Mouse (Mus musculus): ENCODE data around the gene Sigirr. TPM values are rescaled to one million over a fixed set of nuclear protein-coding genes. Genes with fewer than 3 reads are reported as not detected.
A peak's percentile ranks its signal among the peaks of the same experiment; 100 is the strongest.

Gene Sigirr
- polyA plus RNA-seq, 1 experiment from 2014 or later = 3.2 TPM

GRCm38 (mm10) chr7:141056976-141057375 is 43.4 kb downstream of the Sigirr start:
- Histone ChIP-seq H3K9me3 (no peaks in the 10 kb centered on the region), H3K4me2 (no peak overlapping the region), H3K9ac (no peak overlapping the region), H3K36me3 (no peaks in the 10 kb centered on the region), H3K27ac (replicated peaks) (no peak overlapping the region), H3K4me3 (no peak overlapping the region), H3K27me3 (no peaks in the 10 kb centered on the region), H3K4me1 (replicated peaks) (peaks cover 21% of the 10 kb centered on the region)
- WGBS = 91% methylated on average over 6 of the region's 6 CpGs
- no peak for ATAC-seq (ENCODE audit: low FRiP score, low read depth)

GRCm38 (mm10) chr7:141055785-141056184 is 44.6 kb downstream of the Sigirr start:
- no peak overlapping the region for H3K27ac ChIP-seq (replicated peaks)
- peaks cover 16% of the 10 kb centered on the region for H3K4me1 ChIP-seq (replicated peaks)
- 89% methylated on average over 4 of the region's 4 CpGs for WGBS
- no peak for ATAC-seq (ENCODE audit: low FRiP score, low read depth)
- no peak overlapping the region for H3K4me2 ChIP-seq
- H3K27me3 ChIP-seq = no peaks in the 10 kb centered on the region
- H3K36me3 ChIP-seq = no peaks in the 10 kb centered on the region
- no peak overlapping the region for H3K4me3 ChIP-seq
- H3K9ac ChIP-seq = no peak overlapping the region
- no peaks in the 10 kb centered on the region for H3K9me3 ChIP-seq

- Histone ChIP-seq H3K27ac (replicated peaks) (no peak overlapping the region), H3K9ac (no peak overlapping the region), H3K4me3 (no peak overlapping the region), H3K27me3 (no peaks in the 10 kb centered on the region), H3K9me3 (no peaks in the 10 kb centered on the region), H3K36me3 (no peaks in the 10 kb centered on the region), H3K4me1 (replicated peaks) (peaks cover 11% of the 10 kb centered on the region), H3K4me2 (no peak overlapping the region)
- 86% methylated on average over 2 of the region's 2 CpGs for WGBS
- no peak for ATAC-seq (ENCODE audit: low FRiP score, low read depth)
These were observed 48.0 kb downstream of the Sigirr start for GRCm38 (mm10) chr7:141052421-141052820.

GRCm38 (mm10) chr7:141052016-141052415 is 48.4 kb downstream of the Sigirr start:
- no peaks in the 10 kb centered on the region for H3K9me3 ChIP-seq
- peaks cover 14% of the 10 kb centered on the region for H3K4me1 ChIP-seq (replicated peaks)
- H3K36me3 ChIP-seq = no peaks in the 10 kb centered on the region
- H3K27me3 ChIP-seq = no peaks in the 10 kb centered on the region
- 96% methylated on average over 4 of the region's 4 CpGs for WGBS
- no peak overlapping the region for H3K9ac ChIP-seq
- H3K4me2 ChIP-seq = no peak overlapping the region
- ATAC-seq (ENCODE audit: low FRiP score, low read depth) = no peak
- no peak overlapping the region for H3K4me3 ChIP-seq
- H3K27ac ChIP-seq (replicated peaks) = no peak overlapping the region

- no peak overlapping the region for H3K4me2 ChIP-seq
- ATAC-seq (ENCODE audit: low FRiP score, low read depth) = no peak
These were observed 49.2 kb downstream of the Sigirr start for GRCm38 (mm10) chr7:141051060-141051685.

GRCm38 (mm10) chr7:141049326-141049725 is 51.0 kb downstream of the Sigirr start:
- Histone ChIP-seq H3K27me3 (no peaks in the 10 kb centered on the region), H3K9ac (no peak overlapping the region), H3K9me3 (no peaks in the 10 kb centered on the region), H3K4me3 (no peak overlapping the region), H3K27ac (replicated peaks) (no peak overlapping the region), H3K4me2 (no peak overlapping the region), H3K36me3 (no peaks in the 10 kb centered on the region), H3K4me1 (replicated peaks) (peaks cover 14% of the 10 kb centered on the region)
- ATAC-seq (ENCODE audit: low FRiP score, low read depth) = no peak
- WGBS = 82% methylated on average over 2 of the region's 2 CpGs

More at GRCm38 (mm10) chr7:141051060-141051685, 49.2 kb downstream of the Sigirr start:
- Histone ChIP-seq H3K27me3 (no peaks in the 10 kb centered on the region), H3K27ac (replicated peaks) (no peak overlapping the region), H3K4me3 (no peak overlapping the region), H3K36me3 (no peaks in the 10 kb centered on the region), H3K4me1 (replicated peaks) (peaks cover 14% of the 10 kb centered on the region), H3K9ac (no peak overlapping the region), H3K9me3 (no peaks in the 10 kb centered on the region)
- WGBS = 69% methylated on average over 17 of the region's 17 CpGs

- 10% methylated on average over 21 of the region's 21 CpGs for WGBS
- Histone ChIP-seq H3K4me2 (peak overlapping the region; percentile 92), H3K4me3 (peak overlapping the region; percentile 44), H3K9ac (peak overlapping the region; percentile 51), H3K27ac (replicated peaks) (peak overlapping the region; percentile 76), H3K27me3 (no peaks in the 10 kb centered on the region), H3K4me1 (replicated peaks) (peaks cover 14% of the 10 kb centered on the region), H3K36me3 (no peaks in the 10 kb centered on the region), H3K9me3 (no peaks in the 10 kb centered on the region)
- ATAC-seq (ENCODE audit: low FRiP score, low read depth) = peak; percentile 91
These were observed 51.9 kb downstream of the Sigirr start for GRCm38 (mm10) chr7:141048226-141049218.

- peak; percentile 90 for ATAC-seq (ENCODE audit: low FRiP score, low read depth)
- Histone ChIP-seq H3K4me2 (peak overlapping the region; percentile 92), H3K36me3 (no peaks in the 10 kb centered on the region), H3K4me1 (replicated peaks) (peaks cover 14% of the 10 kb centered on the region), H3K27ac (replicated peaks) (peak overlapping the region; percentile 76), H3K9ac (peak overlapping the region; percentile 51), H3K4me3 (peak overlapping the region; percentile 44), H3K9me3 (no peaks in the 10 kb centered on the region), H3K27me3 (no peaks in the 10 kb centered on the region)
- WGBS = 7% methylated on average over 15 of the region's 19 CpGs
These were observed 52.7 kb downstream of the Sigirr start for GRCm38 (mm10) chr7:141047581-141048225.

GRCm38 (mm10) chr7:141046931-141047580 is 53.3 kb downstream of the Sigirr start:
- Histone ChIP-seq H3K4me1 (replicated peaks) (peaks cover 14% of the 10 kb centered on the region), H3K4me2 (peak overlapping the region; percentile 92), H3K27ac (replicated peaks) (peak overlapping the region; percentile 68; the same call in 1 of the 2 replicates), H3K9ac (no peak overlapping the region), H3K36me3 (no peaks in the 10 kb centered on the region), H3K4me3 (no peak overlapping the region), H3K9me3 (no peaks in the 10 kb centered on the region), H3K27me3 (no peaks in the 10 kb centered on the region)
- no peak for ATAC-seq (ENCODE audit: low FRiP score, low read depth)
- 68% methylated on average over 6 of the region's 6 CpGs for WGBS

- 61% methylated on average over 4 of the region's 4 CpGs for WGBS
- H3K4me1 ChIP-seq (replicated peaks) = peaks cover 4% of the 10 kb centered on the region; the same call in 1 of the 2 replicates
- no peaks in the 10 kb centered on the region for H3K27me3 ChIP-seq
- no peak overlapping the region for H3K9ac ChIP-seq
- no peak for ATAC-seq (ENCODE audit: low FRiP score, low read depth)
- H3K4me3 ChIP-seq = no peak overlapping the region
- no peaks in the 10 kb centered on the region for H3K36me3 ChIP-seq
- H3K27ac ChIP-seq (replicated peaks) = no peak overlapping the region
- H3K4me2 ChIP-seq = no peak overlapping the region
- no peaks in the 10 kb centered on the region for H3K9me3 ChIP-seq
These were observed 57.8 kb downstream of the Sigirr start for GRCm38 (mm10) chr7:141042539-141042938.

GRCm38 (mm10) chr7:141041661-141042060 is 58.7 kb downstream of the Sigirr start:
- H3K27ac ChIP-seq (replicated peaks) = peak overlapping the region; percentile 63; the same call in 1 of the 2 replicates
- no peak overlapping the region for H3K4me2 ChIP-seq
- H3K9ac ChIP-seq = no peak overlapping the region
- 27% methylated on average over 5 of the region's 5 CpGs for WGBS
- no peaks in the 10 kb centered on the region for H3K9me3 ChIP-seq
- no peaks in the 10 kb centered on the region for H3K36me3 ChIP-seq
- H3K4me1 ChIP-seq (replicated peaks) = no peaks in the 10 kb centered on the region
- H3K4me3 ChIP-seq = no peak overlapping the region
- peak; percentile 88 for ATAC-seq (ENCODE audit: low FRiP score, low read depth)
- no peaks in the 10 kb centered on the region for H3K27me3 ChIP-seq
